Mouse (Mus musculus) liver, embryonic 14.5 days (tissue): ENCODE measurements at regions not wholly inside any gene's neighbourhood (a gene's known extent, or its start where the extent isn't known, plus 50 kb on each side); places are given as distances from the start of the nearest gene placed in this dataset.

Source experiments
- CTCF ChIP-seq: IDR thresholded peaks from 2 replicates; pipeline ENCODE4 v1.5.1; 2016; ENCODE audit warnings: antibody characterized with exemption, low read depth, control low read depth
- EP300 ChIP-seq: IDR thresholded peaks from 2 replicates; pipeline ENCODE4 v1.6.1; 2016; ENCODE audit warnings: antibody characterized with exemption, low read depth

GRCm38 (mm10) chr4:127445300-127445699, 87.3 kb upstream of the Gjb5 start:
- no peak for TF ChIP-seq CTCF
- no peak for TF ChIP-seq EP300
